Mouse (Mus musculus) central nervous system, embryonic 11.5 days (tissue): ENCODE measurements around the gene Bst1. TPM values are rescaled to one million over a fixed set of nuclear protein-coding genes. Genes with fewer than 3 reads are reported as not detected.

ENCODE experiments used
- polyA plus RNA-seq: library from polyadenylated mRNA; depleted of rRNA; stranded (reverse); fragments of >200 nt; gene quantifications from 2 replicates; pipeline ENCODE4 v1.2.3, GENCODE M21; 2012; rRNA removed

The Bst1 gene
- polyA plus RNA-seq, result 0.05 and 0.06 TPM in 2 replicates

GRCm38 (mm10) chr5:43818695-43819094 lies at the start of gene Bst1:
Gene Bst1 (plus strand): TSS chr5:43818885.

GRCm38 (mm10) chr5:43821538-43821937 lies 2.9 kb downstream of the Bst1 start, which contains the start of gene Fbxl5:
Gene Fbxl5 (minus strand): TSS chr5:43821638.

GRCm38 (mm10) chr5:43868253-43868652 lies 49.6 kb downstream of the Bst1 start, which contains the start of gene Cd38:
Gene Cd38 (plus strand): TSS chr5:43868553.

Other genes starting within 250 kb of the Bst1 start
- gene Cc2d2a, start 156.5 kb upstream of the Bst1 start, polyA plus RNA-seq, result 11.2 and 11.6 TPM in 2 replicates
- gene Fbxl5, start 2.8 kb downstream of the Bst1 start, polyA plus RNA-seq, result 32.8 and 44.8 TPM in 2 replicates
- gene Cd38, start 49.7 kb downstream of the Bst1 start, polyA plus RNA-seq, result 2.6 and 6.3 TPM in 2 replicates
- gene Gm7879, start 94.3 kb downstream of the Bst1 start, polyA plus RNA-seq, result 0.60 TPM in 2 replicates
- 0.56 and 0.58 TPM in 2 replicates for gene Fgfbp1, start 162.9 kb downstream of the Bst1 start, polyA plus RNA-seq